Mouse (Mus musculus) granulocyte monocyte progenitor cell, adult 5-6 weeks (primary cell): Measurements from ENCODE around the gene Acss1. TPM values are rescaled to one million over a fixed set of nuclear protein-coding genes. Genes with fewer than 3 reads are reported as not detected.

Experiments used
- ATAC-seq: replicated peaks from 2 replicates; pipeline ENCODE4 v1.8.0; 2016; ENCODE audit warnings: mild to moderate bottlenecking, moderate TSS enrichment, inconsistent platforms; ENCODE audit not compliant: poor library complexity, severe bottlenecking
- total RNA-seq, 2 experiments: library from RNA; stranded (forward) in 1 of 2; stranded (reverse) in 1 of 2; fragments of 200-712, 200-1000 nt in 1 of 2; fragments of >200 nt in 1 of 2; fragmentation: Nextera tagmentation in 1 of 2; gene quantifications; 2 replicates each; pipeline ENCODE4 v1.2.3; 2014 to 2017

Acss1 gene
- total RNA-seq, 2 experiments from 2014 or later, result 12.2 to 14.5 TPM

DNA sequence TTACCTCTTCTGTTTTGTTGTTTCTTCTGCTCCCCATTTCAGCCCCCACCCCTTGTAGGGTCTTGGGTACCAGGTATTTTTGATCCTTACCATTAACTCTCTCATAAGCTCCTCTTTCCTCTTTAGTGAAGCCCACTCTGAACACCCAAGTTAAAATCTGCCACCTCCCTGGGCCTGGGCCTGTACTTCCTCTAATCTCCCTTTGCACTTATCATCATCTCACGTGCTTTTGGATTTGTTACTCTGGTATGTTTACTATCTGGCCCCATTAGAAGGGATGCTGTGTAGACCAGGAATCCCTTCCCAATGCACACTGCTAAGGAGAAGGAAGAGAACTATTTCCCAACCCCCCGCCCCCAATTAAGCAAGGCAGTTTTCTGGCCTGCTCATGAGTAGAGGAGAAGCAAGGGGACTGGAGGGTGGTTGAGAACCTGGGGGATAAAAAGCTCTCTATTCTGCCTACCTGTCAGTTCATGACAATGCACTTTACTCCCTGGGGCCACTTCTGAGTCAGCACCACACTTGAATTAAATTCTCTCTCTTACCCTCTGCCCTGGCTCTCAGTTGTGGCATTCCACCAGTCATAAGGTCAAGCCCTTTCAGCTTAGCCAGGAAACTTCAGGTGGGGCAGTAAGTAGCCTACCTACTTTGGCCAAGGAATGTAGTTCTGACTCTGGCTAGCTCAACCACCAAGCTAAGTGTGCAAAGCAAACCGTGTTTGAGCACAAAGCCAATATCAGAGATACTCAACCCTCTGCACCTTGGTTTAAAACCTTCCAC, 72.7 kb downstream of the Acss1 start:
- ATAC-seq, result no peak

DNA sequence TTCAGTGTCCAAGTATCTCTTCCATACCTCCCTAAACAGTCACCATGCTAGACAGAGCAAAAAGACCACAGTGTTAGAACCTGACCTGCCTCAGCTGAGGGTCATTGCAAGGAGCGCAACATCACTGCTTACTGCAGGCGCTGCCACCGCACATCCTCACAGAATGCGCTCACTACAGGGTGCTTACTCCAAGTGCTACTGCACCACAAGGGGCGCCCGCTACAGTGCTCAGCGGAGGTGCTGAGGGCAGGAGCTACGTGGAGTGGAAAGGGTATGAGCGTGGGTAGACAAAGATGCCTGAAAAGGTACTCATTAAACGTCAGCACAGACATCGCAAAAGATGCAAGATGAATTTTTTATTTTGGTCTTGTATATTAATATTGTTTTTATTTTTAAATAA, 79.2 kb downstream of the Acss1 start:
- no peak for ATAC-seq

DNA sequence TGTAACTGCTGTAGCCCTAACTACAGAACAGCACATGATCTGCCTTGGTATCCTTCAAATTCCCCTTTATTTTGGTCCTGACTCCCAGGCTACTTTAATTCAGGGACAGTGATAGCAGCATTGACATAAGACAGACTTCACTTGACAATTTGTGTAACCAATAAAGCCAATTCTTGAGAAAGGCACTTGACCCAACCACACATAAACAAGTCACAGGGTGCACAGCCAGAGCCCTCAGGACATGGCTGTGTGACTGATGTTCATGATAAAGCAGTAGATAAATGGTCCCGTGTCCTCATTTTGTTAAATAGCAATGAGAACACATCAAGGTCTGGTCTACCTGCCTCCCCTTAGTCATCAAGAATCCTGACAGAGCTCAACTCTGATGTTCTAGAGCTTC, 88.7 kb downstream of the Acss1 start:
- ATAC-seq, result no peak

DNA sequence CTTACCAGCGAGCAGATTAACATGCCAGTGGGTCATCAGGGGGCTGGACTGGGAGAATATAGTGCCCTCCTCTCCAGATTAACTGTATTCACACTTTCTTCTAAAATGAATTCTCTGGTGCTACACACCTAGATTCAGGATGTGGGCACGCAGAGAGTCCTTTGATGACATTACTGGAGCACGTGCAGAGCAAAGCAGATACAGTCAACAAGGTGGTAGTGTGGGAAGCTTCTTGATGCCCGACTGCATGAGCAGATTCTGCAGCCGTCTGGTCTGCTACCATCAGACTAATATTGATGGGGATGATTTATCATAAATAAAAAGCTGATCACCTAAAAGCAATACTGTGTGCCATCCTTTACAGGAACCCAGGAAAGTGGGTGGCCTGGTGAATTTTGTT, 89.7 kb downstream of the Acss1 start:
- no peak for ATAC-seq

DNA sequence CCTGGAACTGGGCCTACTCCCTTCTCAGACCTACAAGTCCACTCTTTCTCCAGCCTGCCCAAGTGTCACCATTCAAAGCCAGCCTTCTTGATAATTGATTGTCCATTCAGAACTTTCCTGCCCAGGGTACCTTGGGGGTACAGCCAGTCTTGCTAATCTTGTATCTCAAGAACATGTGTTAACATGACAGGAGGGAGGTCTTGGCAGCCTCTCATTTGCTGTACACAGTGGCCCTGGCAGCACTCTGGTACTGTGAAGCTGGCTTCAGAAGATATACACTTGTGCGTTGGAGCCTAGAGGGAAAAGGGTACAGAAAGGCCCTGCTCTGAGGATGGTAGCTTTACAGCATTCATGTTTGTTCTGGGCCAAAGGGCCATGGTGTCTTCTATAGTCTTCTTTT, 92.0 kb downstream of the Acss1 start:
- ATAC-seq, result no peak

DNA sequence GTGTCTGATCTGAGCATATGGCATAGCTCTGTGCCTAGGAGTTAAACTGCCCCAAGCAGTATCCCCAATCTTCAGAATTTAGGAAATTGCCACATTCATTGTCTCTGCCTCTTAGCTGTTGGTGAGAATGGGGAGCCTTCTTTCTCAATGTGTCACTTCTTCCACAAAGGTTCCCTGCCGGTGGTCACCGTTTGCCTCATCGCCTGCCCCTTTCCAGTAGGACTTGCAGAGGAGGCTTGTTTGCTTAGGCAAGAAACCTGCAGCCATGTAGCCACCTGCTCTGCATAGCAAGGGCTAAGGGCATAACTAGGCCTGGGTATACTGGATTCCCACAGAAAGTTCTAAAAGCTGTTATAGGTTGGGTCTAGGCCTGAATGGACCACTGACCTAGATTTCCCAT, 95.8 kb downstream of the Acss1 start:
- ATAC-seq, result peak; percentile 50

DNA sequence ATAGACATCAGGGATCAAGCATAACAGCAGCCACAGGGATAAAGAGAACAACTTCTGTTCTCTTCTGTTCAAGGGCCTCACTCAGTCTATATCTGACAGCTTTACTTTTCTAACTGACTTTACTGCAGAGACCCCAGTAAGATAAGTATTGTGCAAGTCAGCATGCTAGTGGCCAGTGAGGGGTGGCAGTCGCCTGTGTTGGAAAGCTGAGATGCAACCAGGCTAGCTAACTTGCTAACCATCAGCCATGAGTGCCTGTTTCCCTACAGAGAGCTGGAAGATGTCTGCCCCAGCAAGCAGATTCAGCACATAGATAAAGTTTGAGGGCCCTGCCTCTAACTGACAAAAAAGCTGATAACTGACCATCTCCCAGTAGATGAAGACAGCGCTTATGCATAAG, 97.5 kb downstream of the Acss1 start:
- no peak for ATAC-seq

DNA sequence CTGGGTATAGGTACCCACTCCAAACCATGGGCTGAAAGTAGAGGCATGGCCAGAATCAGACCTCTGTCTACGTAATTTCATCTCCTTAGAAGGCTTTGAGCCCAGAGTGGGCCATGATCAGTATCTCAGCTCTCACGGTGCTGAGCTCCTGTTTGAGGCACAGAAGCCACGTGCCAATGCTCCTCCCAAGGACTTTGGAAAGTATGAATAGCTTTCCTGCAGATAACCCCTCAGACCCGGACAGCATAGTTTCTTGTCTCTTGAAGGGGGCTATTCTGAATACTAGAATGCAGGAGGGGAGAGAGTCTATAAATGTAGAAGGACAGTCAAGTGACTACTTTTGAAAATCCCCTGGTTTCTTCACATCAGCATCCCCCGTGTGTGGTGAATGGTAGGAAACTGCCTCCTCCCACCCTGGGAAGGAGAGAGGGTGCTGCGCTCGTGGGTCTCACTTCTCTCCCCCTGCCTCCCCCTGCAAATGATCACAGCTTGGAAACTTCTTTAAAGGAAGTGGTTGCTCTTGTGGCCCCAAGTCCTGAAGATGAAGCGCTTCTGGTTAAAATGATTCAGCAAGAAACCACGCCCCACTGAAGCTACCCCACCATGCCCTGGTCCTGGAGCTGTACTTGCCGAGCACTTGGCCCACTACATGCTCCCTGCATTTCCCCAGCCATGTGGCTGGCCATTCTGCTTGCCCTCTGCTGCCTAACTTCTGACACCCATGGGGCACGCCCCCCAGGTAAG, 98.3 kb downstream of the Acss1 start, which contains the start of gene Cst7:
Gene Cst7 (plus strand): TSS at position 569 of the 744 bp plus-strand sequence.
- peak; percentile 69 for ATAC-seq

Other genes starting within 250 kb of the Acss1 start
- 2.8 and 6.0 TPM in 2 replicates for gene Zfp442, start 217.0 kb downstream of the Acss1 start, total RNA-seq (2014; fragmentation: Nextera tagmentation)
- gene Zfp442, start 217.0 kb downstream of the Acss1 start, total RNA-seq (2017), result 4.2 and 8.7 TPM in 2 replicates
- 0.41 TPM in 1 of 2 replicates, not detected in the other for gene Zfp345, start 183.4 kb downstream of the Acss1 start, total RNA-seq (2014; fragmentation: Nextera tagmentation)
- not detected in 2 replicates for gene Zfp345, start 183.4 kb downstream of the Acss1 start, total RNA-seq (2017)
- gene Cst7, start 98.1 kb downstream of the Acss1 start, total RNA-seq (2014; fragmentation: Nextera tagmentation), result 336 and 375 TPM in 2 replicates
- gene Cst7, start 98.1 kb downstream of the Acss1 start, total RNA-seq (2017), result 403 and 441 TPM in 2 replicates
- gene Apmap, start 59.9 kb downstream of the Acss1 start, total RNA-seq (2014; fragmentation: Nextera tagmentation), result 27.2 and 31.8 TPM in 2 replicates
- gene Apmap, start 59.9 kb downstream of the Acss1 start, total RNA-seq (2017), result 79.5 and 89.3 TPM in 2 replicates
- not detected in 2 replicates for gene Vsx1, start 20.9 kb upstream of the Acss1 start, total RNA-seq (2014; fragmentation: Nextera tagmentation)
- gene Vsx1, start 20.9 kb upstream of the Acss1 start, total RNA-seq (2017), result not detected in 2 replicates
- 15.8 and 17.0 TPM in 2 replicates for gene Entpd6, start 80.5 kb upstream of the Acss1 start, total RNA-seq (2014; fragmentation: Nextera tagmentation)
- 14.7 and 15.6 TPM in 2 replicates for gene Entpd6, start 80.5 kb upstream of the Acss1 start, total RNA-seq (2017)
- gene Pygb, start 118.2 kb upstream of the Acss1 start, total RNA-seq (2014; fragmentation: Nextera tagmentation), result 18.3 and 18.9 TPM in 2 replicates
- gene Pygb, start 118.2 kb upstream of the Acss1 start, total RNA-seq (2017), result 25.9 and 40.1 TPM in 2 replicates
- 24.8 and 38.0 TPM in 2 replicates for gene Abhd12, start 236.2 kb upstream of the Acss1 start, total RNA-seq (2014; fragmentation: Nextera tagmentation)
- gene Abhd12, start 236.2 kb upstream of the Acss1 start, total RNA-seq (2017), result 40.4 and 78.7 TPM in 2 replicates
- 74.6 and 87.3 TPM in 2 replicates for gene Gins1, start 236.9 kb upstream of the Acss1 start, total RNA-seq (2014; fragmentation: Nextera tagmentation)
- 145 and 153 TPM in 2 replicates for gene Gins1, start 236.9 kb upstream of the Acss1 start, total RNA-seq (2017)